Mouse (Mus musculus): ENCODE measurements around the gene Lmbrd1. TPM values are rescaled to one million over a fixed set of nuclear protein-coding genes. Genes with fewer than 3 reads are reported as not detected.
"Not testable (repeated sequence)": the region's sequence is repeated elsewhere in the genome, so short reads cannot be mapped to it uniquely, and the experiment has no call there.

The Lmbrd1 gene
- polyA plus RNA-seq, 1 experiment from 2014 or later, result 73.7 TPM

DNA sequence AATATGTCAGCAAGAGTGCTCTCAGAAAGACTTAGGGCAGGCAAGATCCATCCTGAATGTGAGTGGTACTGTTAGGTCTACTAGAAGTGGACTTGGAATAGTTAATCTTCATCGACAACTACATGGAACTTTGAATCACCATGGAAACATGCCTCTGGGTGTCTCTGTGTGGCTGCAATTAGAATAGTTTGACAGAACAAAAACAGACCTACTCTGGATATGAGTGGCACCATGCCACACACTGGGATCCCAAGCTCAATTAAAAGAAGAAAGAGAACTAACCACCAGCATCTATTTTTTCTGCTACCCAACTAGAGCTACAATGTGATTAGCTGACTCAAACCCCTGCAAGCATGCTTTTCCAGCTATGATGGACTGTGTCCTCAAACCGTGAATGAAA, 95.2 kb downstream of the Lmbrd1 start:
- no peaks in the 10 kb centered on the region for H3K4me1 ChIP-seq (replicated peaks; ENCODE audit: control insufficient read depth, insufficient read depth, low read length)
- no peaks in the 10 kb centered on the region for H3K9me3 ChIP-seq (ENCODE audit: control insufficient read depth)
- H3K9ac ChIP-seq (ENCODE audit: low read depth, low read length), result no peak overlapping the region
- no peak for ATAC-seq
- H3K36me3 ChIP-seq (ENCODE audit: control insufficient read depth, insufficient read depth), result no peaks in the 10 kb centered on the region
- TF ChIP-seq CTCF (IDR thresholded peaks at IDR 0.05; ENCODE audit: low read depth), result no peak
- no peak overlapping the region for H3K27ac ChIP-seq (ENCODE audit: low read depth, low read length)
- H3K4me2 ChIP-seq (replicated peaks; ENCODE audit: low read depth), result no peak overlapping the region
- WGBS, result 79% methylated on average over 2 of the region's 2 CpGs
- H3K27me3 ChIP-seq (replicated peaks; ENCODE audit: control insufficient read depth, insufficient read depth, low read length), result no peaks in the 10 kb centered on the region
- no peak overlapping the region for H3K4me3 ChIP-seq (ENCODE audit: low read depth, low read length)

DNA sequence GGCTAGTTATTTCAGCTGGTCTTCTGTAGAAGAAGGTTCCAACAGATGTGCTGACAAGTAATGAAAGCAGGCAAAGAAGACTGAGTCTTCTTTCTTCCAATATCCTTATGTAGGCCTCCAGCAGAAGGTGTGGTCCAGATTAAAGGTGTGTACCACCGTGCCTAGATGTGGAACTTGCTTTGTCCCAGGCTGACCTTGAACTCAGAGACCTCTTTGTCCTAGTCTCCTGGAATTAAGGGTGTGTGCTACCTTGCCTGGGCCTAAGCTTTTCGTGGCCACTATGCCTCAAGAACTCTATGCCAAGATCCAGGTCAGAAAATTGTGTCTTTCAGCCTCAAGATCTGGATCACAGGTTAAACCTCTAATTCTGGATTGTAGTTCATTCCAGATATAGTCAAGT, 98.1 kb downstream of the Lmbrd1 start:
- no peaks in the 10 kb centered on the region for H3K27me3 ChIP-seq (replicated peaks; ENCODE audit: control insufficient read depth, insufficient read depth, low read length)
- WGBS, result 79% methylated on average over 2 of the region's 2 CpGs

DNA sequence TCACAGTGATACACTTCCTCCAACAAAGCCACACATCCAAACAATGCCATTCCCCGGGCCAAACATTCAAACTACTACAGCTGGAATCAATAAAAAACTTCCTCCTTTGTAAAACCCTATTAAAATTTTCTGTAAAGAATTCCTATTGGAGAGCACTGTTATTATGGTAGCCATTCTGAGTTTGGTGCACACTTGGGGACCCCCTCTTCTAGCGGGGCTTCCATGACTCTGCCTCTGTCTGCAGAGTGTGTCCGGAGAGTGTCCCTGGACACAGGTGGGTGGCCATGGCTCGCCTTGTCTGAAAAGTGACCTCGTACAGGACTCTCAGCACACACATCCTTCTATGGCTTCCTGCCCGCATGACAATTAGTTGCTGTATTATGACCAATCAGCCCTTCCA, 114.7 kb downstream of the Lmbrd1 start:
- ATAC-seq, result no peak
- no peak for TF ChIP-seq CTCF (IDR thresholded peaks at IDR 0.05; ENCODE audit: low read depth)
- WGBS, result 90% methylated on average over 6 of the region's 6 CpGs
- Histone ChIP-seq H3K27me3 (replicated peaks; ENCODE audit: control insufficient read depth, insufficient read depth, low read length) (no peaks in the 10 kb centered on the region), H3K9me3 (ENCODE audit: control insufficient read depth) (no peaks in the 10 kb centered on the region), H3K4me2 (replicated peaks; ENCODE audit: low read depth) (no peak overlapping the region), H3K4me1 (replicated peaks; ENCODE audit: control insufficient read depth, insufficient read depth, low read length) (no peaks in the 10 kb centered on the region), H3K27ac (ENCODE audit: low read depth, low read length) (no peak overlapping the region), H3K4me3 (ENCODE audit: low read depth, low read length) (no peak overlapping the region), H3K36me3 (ENCODE audit: control insufficient read depth, insufficient read depth) (no peaks in the 10 kb centered on the region), H3K9ac (ENCODE audit: low read depth, low read length) (no peak overlapping the region)

More for the DNA sequence above, 98.1 kb downstream of the Lmbrd1 start:
- H3K36me3 ChIP-seq (ENCODE audit: control insufficient read depth, insufficient read depth), result no peaks in the 10 kb centered on the region
- H3K9me3 ChIP-seq (ENCODE audit: control insufficient read depth), result no peaks in the 10 kb centered on the region
- no peak overlapping the region for H3K4me2 ChIP-seq (replicated peaks; ENCODE audit: low read depth)
- no peaks in the 10 kb centered on the region for H3K4me1 ChIP-seq (replicated peaks; ENCODE audit: control insufficient read depth, insufficient read depth, low read length)
- no peak overlapping the region for H3K4me3 ChIP-seq (ENCODE audit: low read depth, low read length)
- no peak for TF ChIP-seq CTCF (IDR thresholded peaks at IDR 0.05; ENCODE audit: low read depth)
- no peak for ATAC-seq
- H3K27ac ChIP-seq (ENCODE audit: low read depth, low read length), result no peak overlapping the region
- H3K9ac ChIP-seq (ENCODE audit: low read depth, low read length), result no peak overlapping the region

DNA sequence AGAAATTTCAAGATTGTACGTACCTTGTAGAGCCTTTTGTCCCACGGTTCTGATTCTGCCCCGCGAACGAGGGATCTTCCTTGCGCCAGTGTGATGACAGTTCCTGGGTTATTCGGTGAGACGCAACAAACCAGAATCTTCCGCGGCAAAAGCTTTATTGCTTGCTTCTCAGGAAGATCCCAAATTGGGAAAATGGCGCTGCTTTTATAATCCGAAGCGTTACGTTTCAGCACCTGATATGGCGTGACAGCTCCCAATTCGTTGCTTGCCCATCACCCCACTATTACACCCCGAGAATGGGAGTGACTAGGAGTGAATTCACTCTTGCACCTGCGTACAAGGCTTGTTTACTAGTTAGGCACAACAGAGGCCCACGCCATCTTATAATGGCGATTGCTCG, 129.5 kb downstream of the Lmbrd1 start:
- H3K4me2 ChIP-seq (replicated peaks; ENCODE audit: low read depth); H3K9ac ChIP-seq (ENCODE audit: low read depth, low read length); H3K4me1 ChIP-seq (replicated peaks; ENCODE audit: control insufficient read depth, insufficient read depth, low read length); H3K27me3 ChIP-seq (replicated peaks; ENCODE audit: control insufficient read depth, insufficient read depth, low read length); H3K4me3 ChIP-seq (ENCODE audit: low read depth, low read length); H3K27ac ChIP-seq (ENCODE audit: low read depth, low read length); H3K36me3 ChIP-seq (ENCODE audit: control insufficient read depth, insufficient read depth); ATAC-seq; H3K9me3 ChIP-seq (ENCODE audit: control insufficient read depth): not testable (repeated sequence)
- 95% methylated on average over 21 of the region's 21 CpGs for WGBS

Other genes starting within 250 kb of the Lmbrd1 start
- 0.09 and 0.38 TPM in 2 replicates for gene Col19a1, start 91.2 kb upstream of the Lmbrd1 start, polyA plus RNA-seq (2015; fragmentation: Nextera tagmentation; extraction: Ambion mirVana)

Data from intestine, postnatal 0 days (tissue).